Comparison of ENCODE assay signal across 9 mouse cellular contexts in genomic region chr16:94150125-94151103, GRCm38 (mm10).
DNase-seq lines count a peak whose midpoint lies in the region; ATAC-seq and TF ChIP-seq lines count a peak whose summit lies in the region.
"Had no signal": no experiment of that assay in that cellular context is flagged by ENCODE, and none has a peak within 500 bp of the region (broad histone marks: within the 10 kb centered on the region; RNA-seq: fewer than 3 reads in every experiment).

No protein-coding gene starts in this region.

- H3K9me3 ChIP-seq in heart, embryonic 10.5 days: no peaks in the 10 kb centered on the region
- no peaks in the 10 kb centered on the region for H3K9me3 ChIP-seq in erythroblast, embryonic 14.5 days (ENCODE audit: control insufficient read depth, low read length)
- H3K9me3 ChIP-seq: midbrain, embryonic 12.5 days had no signal

- no peaks in the 10 kb centered on the region for H3K36me3 ChIP-seq in heart, embryonic 10.5 days
- H3K36me3 ChIP-seq in erythroblast, embryonic 14.5 days (ENCODE audit: control insufficient read depth): no peaks in the 10 kb centered on the region
- H3K36me3 ChIP-seq: midbrain, embryonic 12.5 days had no signal

- H3K4me1 ChIP-seq in heart, embryonic 10.5 days: peaks cover 27% of the 10 kb centered on the region
- H3K4me1 ChIP-seq in erythroblast, embryonic 14.5 days (ENCODE audit: control insufficient read depth): peaks cover 55% of the 10 kb centered on the region
- H3K4me1 ChIP-seq in lung, adult 2 months (ENCODE audit: control insufficient read depth, insufficient read depth, low read length): no peaks in the 10 kb centered on the region

- H3K4me3 ChIP-seq in heart, embryonic 10.5 days: no peak overlapping the region
- H3K4me3 ChIP-seq in erythroblast, embryonic 14.5 days (replicated peaks): peak overlapping the region; percentile 17
- no peak overlapping the region for H3K4me3 ChIP-seq in lung, adult 2 months (replicated peaks; ENCODE audit: extremely low read depth, low read depth, low read length)
- H3K4me3 ChIP-seq: midbrain, embryonic 12.5 days had no signal

- no peak for TF ChIP-seq POLR2A in lung, adult 2 months (IDR thresholded peaks at IDR 0.05; ENCODE audit: borderline replicate concordance, extremely low read depth, low read depth, low read length)

- ATAC-seq in inflammation-experienced regulatory T-cells, adult 6 months: no peak

- H3K27me3 ChIP-seq in heart, embryonic 10.5 days (ENCODE audit: insufficient read depth, poor library complexity, severe bottlenecking): peaks cover 15% of the 10 kb centered on the region; the same call in 1 of the 2 replicates
- H3K27me3 ChIP-seq in erythroblast, embryonic 14.5 days (ENCODE audit: control insufficient read depth): peaks cover 2% of the 10 kb centered on the region

- intact Hi-C loops in heart, postnatal 10 days (cut with DNase I): no loop called here
- intact Hi-C loops in gastrocnemius, postnatal 14 days (cut with DNase I; ENCODE audit: low total_unique reads): no loop called here

- peak; percentile 84 for DNase-seq in heart, embryonic 10.5 days (ENCODE audit: low spot score)
- DNase-seq in heart, postnatal 10 days: no peak
- peak; percentile 25 for DNase-seq in lung, adult 2 months
- peak; percentile 46 to 71 for DNase-seq in spleen, postnatal 36 days (ENCODE audit: low spot score in 2 of 2)
- no peak for DNase-seq in gastrocnemius, postnatal 14 days
- DNase-seq in layer of hippocampus, adult 8-10 months (ENCODE audit: low spot score in 2 of 2): no peak

- peak overlapping the region; percentile 13; the same call in 1 of the 2 replicates for H3K27ac ChIP-seq in heart, embryonic 10.5 days
- H3K27ac ChIP-seq: midbrain, embryonic 12.5 days had no signal

- WGBS in heart, embryonic 10.5 days: 68% methylated on average over 15 of the region's 15 CpGs
- 67% methylated on average over 15 of the region's 15 CpGs for WGBS in lung, adult 2 months

- no peak for TF ChIP-seq CTCF in lung, adult 2 months (IDR thresholded peaks at IDR 0.05; ENCODE audit: insufficient read depth, low read length)

Comparison
In these comparisons a context has a peak if more than half of its experiments do, and no peak if none do; other contexts are left out.
1. DNase-seq: peak in heart, embryonic 10.5 days (single experiment), lung, adult 2 months (single experiment) and spleen, postnatal 36 days (2 of 2); none in heart, postnatal 10 days (0 of 2), gastrocnemius, postnatal 14 days (single experiment) and layer of hippocampus, adult 8-10 months (0 of 2).